Mouse (Mus musculus): ENCODE measurements at regions not wholly inside any gene's neighbourhood (a gene's known extent, or its start where the extent isn't known, plus 50 kb on each side); places are given as distances from the start of the nearest gene placed in this dataset.

GRCm38 (mm10) chr17:62287127-62287526, 594.0 kb downstream of the Efna5 start:
- TF ChIP-seq CTCF (IDR thresholded peaks at IDR 0.05; ENCODE audit: borderline replicate concordance, extremely low read depth, insufficient read depth, insufficient read length): no peak
- TF ChIP-seq POLR2A (IDR thresholded peaks at IDR 0.05; ENCODE audit: borderline replicate concordance, extremely low read depth, insufficient read depth, insufficient read length, poor library complexity, severe bottlenecking): no peak
